Mouse (Mus musculus) forebrain, postnatal 0 days (tissue): Measurements from ENCODE around the gene H2al2c. TPM values are rescaled to one million over a fixed set of nuclear protein-coding genes. Genes with fewer than 3 reads are reported as not detected.
"Not testable (repeated sequence)": the region's sequence is repeated elsewhere in the genome, so short reads cannot be mapped to it uniquely, and the experiment has no call there.

Experiments used
- ATAC-seq: fragments of 200-750 bp; cut with Nextera tagmentation; 2 replicates; pipeline ENCODE4 v1.8.0; 2017; ENCODE audit warnings: mild to moderate bottlenecking, moderate library complexity
- DNase-seq: peaks from one replicate; pipeline ENCODE4 v3.0.0-alpha.2; 2015
- H3K27ac ChIP-seq: fragments of 300-500 bp; sonication (generic); 2 replicates; pipeline ENCODE4 v1.5.1; 2014; ENCODE audit warnings: low read depth, mild to moderate bottlenecking, antibody characterized with exemption, low read length, moderate library complexity, mixed read lengths
- H3K27me3 ChIP-seq: fragments of 300-500 bp; sonication (generic); 2 replicates; pipeline ENCODE4 v1.6.1; 2014; ENCODE audit warnings: mild to moderate bottlenecking, low read length, mixed read lengths; ENCODE audit not compliant: insufficient read depth
- H3K36me3 ChIP-seq: fragments of 300-500 bp; sonication (generic); 2 replicates; pipeline ENCODE4 v1.6.1; 2014; ENCODE audit warnings: mild to moderate bottlenecking, moderate library complexity; ENCODE audit not compliant: insufficient read depth
- H3K4me1 ChIP-seq: fragments of 300-500 bp; sonication (generic); 2 replicates; pipeline ENCODE4 v1.6.1; 2014; ENCODE audit warnings: antibody characterized with exemption; ENCODE audit not compliant: insufficient read depth
- H3K4me2 ChIP-seq: fragments of 300-500 bp; sonication (generic); 2 replicates; pipeline ENCODE4 v1.6.1; 2014; ENCODE audit warnings: low read depth, mild to moderate bottlenecking, moderate library complexity
- H3K4me3 ChIP-seq: fragments of 300-500 bp; sonication (generic); 2 replicates; pipeline ENCODE4 v1.5.1; 2014; ENCODE audit warnings: low read depth, low read length, mixed read lengths
- H3K9ac ChIP-seq: fragments of 300-500 bp; sonication (generic); 2 replicates; pipeline ENCODE4 v1.6.1; 2014; ENCODE audit warnings: mild to moderate bottlenecking
- H3K9me3 ChIP-seq: fragments of 300-500 bp; sonication (generic); 2 replicates; pipeline ENCODE4 v1.6.1; 2016; ENCODE audit warnings: low read length
- WGBS: fragments of 180-500 bp; shearing (Covaris S2); extraction: QIAGEN DNeasy Blood & Tissue Kit; methylation state at CpG from one replicate; pipeline ENCODE4 v1.1.7; 2014; 5-methylcytosine and 5-hydroxymethylcytosine counted together
- polyA plus RNA-seq: library from polyadenylated mRNA; unstranded; fragments of >200 nt; fragmentation: Nextera tagmentation; extraction: Ambion mirVana; gene quantifications from 2 replicates; pipeline ENCODE4 v1.2.1, GENCODE M21; 2015
- total RNA-seq: library from RNA; depleted of rRNA; stranded (reverse); fragments of >200 nt; gene quantifications from 2 replicates; pipeline ENCODE4 v1.2.3, GENCODE M21; 2014; rRNA removed

The H2al2c gene
- not detected in 2 replicates for total RNA-seq
- polyA plus RNA-seq = not detected in 2 replicates

GRCm38 (mm10) chrY:2598799-2599198 lies at the start of gene H2al2c:
Gene H2al2c (plus strand): TSS chrY:2599099.
- not testable (repeated sequence) for H3K27ac ChIP-seq, H3K4me3 ChIP-seq, H3K27me3 ChIP-seq, ATAC-seq, H3K36me3 ChIP-seq, H3K4me2 ChIP-seq, H3K9ac ChIP-seq, H3K4me1 ChIP-seq, DNase-seq, H3K9me3 ChIP-seq
- no CpG with 5 or more reads among the region's 4 CpGs for WGBS

Other genes with a start within 250 kb of the H2al2c start
- not detected in 2 replicates for gene Sry, start 64.6 kb downstream of the H2al2c start, total RNA-seq
- not detected in 2 replicates for gene Sry, start 64.6 kb downstream of the H2al2c start, polyA plus RNA-seq
- not detected in 2 replicates for gene H2al2b, start 121.6 kb downstream of the H2al2c start, total RNA-seq
- not detected in 2 replicates for gene H2al2b, start 121.6 kb downstream of the H2al2c start, polyA plus RNA-seq
- gene Gm4064, start 197.1 kb downstream of the H2al2c start, total RNA-seq = not detected in 2 replicates
- not detected in 2 replicates for gene Gm4064, start 197.1 kb downstream of the H2al2c start, polyA plus RNA-seq
- not detected in 2 replicates for gene Rbmy, start 231.6 kb downstream of the H2al2c start, total RNA-seq
- not detected in 2 replicates for gene Rbmy, start 231.6 kb downstream of the H2al2c start, polyA plus RNA-seq
- gene Gm10256, start 231.6 kb downstream of the H2al2c start, total RNA-seq = not detected in 2 replicates
- gene Gm10256, start 231.6 kb downstream of the H2al2c start, polyA plus RNA-seq = not detected in 2 replicates